Mouse (Mus musculus): ENCODE results near the gene Psmd3. TPM values are rescaled to one million over a fixed set of nuclear protein-coding genes. Genes with fewer than 3 reads are reported as not detected.
"Not testable (repeated sequence)": the region's sequence is repeated elsewhere in the genome, so short reads cannot be mapped to it uniquely, and the experiment has no call there.

Gene Psmd3
- polyA plus RNA-seq, 1 experiment from 2014 or later: 255 TPM

- H3K4me3 ChIP-seq: no peak overlapping the region
- no peaks in the 10 kb centered on the region for H3K27me3 ChIP-seq (ENCODE audit: insufficient read depth, poor library complexity, severe bottlenecking)
- H3K4me1 ChIP-seq: peaks cover 20% of the 10 kb centered on the region
- no peaks in the 10 kb centered on the region for H3K9me3 ChIP-seq
- no peak for DNase-seq (ENCODE audit: low spot score)
- WGBS: 92% methylated on average over 4 of the region's 4 CpGs
- no peak overlapping the region for H3K27ac ChIP-seq
- no peaks in the 10 kb centered on the region for H3K36me3 ChIP-seq
Measured at GRCm38 (mm10) chr11:98735111-98735510, 52.8 kb downstream of the Psmd3 start.

DNA sequence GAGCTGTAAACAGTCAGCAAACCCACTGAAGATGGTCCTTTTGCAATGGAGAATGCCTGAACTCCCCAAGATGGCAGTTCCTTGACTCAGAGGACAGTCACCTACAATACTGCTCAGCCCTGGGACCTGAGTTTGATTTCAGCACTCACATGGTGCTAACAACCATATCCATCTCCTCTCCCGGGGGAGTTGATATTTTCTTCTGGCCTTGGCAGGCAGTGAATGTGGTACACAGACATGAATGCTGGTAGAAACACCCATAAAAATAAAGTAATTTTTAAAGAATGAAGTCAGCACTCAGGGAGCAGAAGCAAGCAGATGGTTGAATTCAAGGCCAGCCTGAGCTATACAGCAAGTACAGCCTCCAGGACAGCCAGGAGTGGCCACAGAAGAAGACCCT, 53.8 kb downstream of the Psmd3 start:
- Histone ChIP-seq H3K27ac (no peak overlapping the region), H3K4me3 (no peak overlapping the region), H3K27me3 (ENCODE audit: insufficient read depth, poor library complexity, severe bottlenecking) (no peaks in the 10 kb centered on the region), H3K9me3 (no peaks in the 10 kb centered on the region), H3K4me1 (peaks cover 30% of the 10 kb centered on the region), H3K36me3 (no peaks in the 10 kb centered on the region)
- no peak for DNase-seq (ENCODE audit: low spot score)
- 93% methylated on average over 1 of the region's 1 CpGs for WGBS

- peaks cover 41% of the 10 kb centered on the region for H3K4me1 ChIP-seq
- H3K4me3 ChIP-seq; H3K27me3 ChIP-seq (ENCODE audit: insufficient read depth, poor library complexity, severe bottlenecking); DNase-seq (ENCODE audit: low spot score); H3K27ac ChIP-seq; H3K36me3 ChIP-seq; H3K9me3 ChIP-seq: not testable (repeated sequence)
- 81% methylated on average over 2 of the region's 2 CpGs for WGBS
Measured at GRCm38 (mm10) chr11:98737220-98737619, 54.9 kb downstream of the Psmd3 start.

DNA sequence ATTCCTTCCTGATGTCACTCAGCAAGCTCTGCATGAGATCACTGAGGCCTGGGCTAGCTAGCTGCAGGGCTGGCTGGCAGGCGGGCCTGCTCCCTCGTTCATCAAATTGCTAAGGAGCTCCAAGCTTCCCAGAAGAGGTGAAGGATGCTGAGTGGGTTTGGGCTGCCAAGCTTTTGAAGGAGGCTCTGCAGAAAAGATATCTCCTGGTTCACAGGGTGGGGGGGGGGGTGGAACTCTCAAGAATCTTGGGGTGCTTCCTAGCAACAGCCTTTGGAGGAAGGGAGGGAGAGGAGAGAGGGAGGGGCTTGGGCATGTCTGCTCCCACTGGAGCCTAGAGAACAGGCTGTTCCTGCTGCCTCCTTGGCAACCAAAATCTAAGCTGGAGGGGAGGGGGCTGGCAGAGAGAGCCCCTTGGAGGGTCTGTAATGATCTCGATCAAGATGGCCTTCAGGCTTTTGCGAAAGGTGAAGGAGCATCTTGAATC, 56.1 kb downstream of the Psmd3 start:
- Histone ChIP-seq H3K27me3 (ENCODE audit: insufficient read depth, poor library complexity, severe bottlenecking) (no peaks in the 10 kb centered on the region), H3K4me3 (no peak overlapping the region), H3K36me3 (no peaks in the 10 kb centered on the region), H3K4me1 (peaks cover 53% of the 10 kb centered on the region), H3K27ac (peak overlapping the region; percentile 67), H3K9me3 (no peaks in the 10 kb centered on the region)
- no peak for DNase-seq (ENCODE audit: low spot score)
- WGBS: 42% methylated on average over 4 of the region's 4 CpGs

DNA sequence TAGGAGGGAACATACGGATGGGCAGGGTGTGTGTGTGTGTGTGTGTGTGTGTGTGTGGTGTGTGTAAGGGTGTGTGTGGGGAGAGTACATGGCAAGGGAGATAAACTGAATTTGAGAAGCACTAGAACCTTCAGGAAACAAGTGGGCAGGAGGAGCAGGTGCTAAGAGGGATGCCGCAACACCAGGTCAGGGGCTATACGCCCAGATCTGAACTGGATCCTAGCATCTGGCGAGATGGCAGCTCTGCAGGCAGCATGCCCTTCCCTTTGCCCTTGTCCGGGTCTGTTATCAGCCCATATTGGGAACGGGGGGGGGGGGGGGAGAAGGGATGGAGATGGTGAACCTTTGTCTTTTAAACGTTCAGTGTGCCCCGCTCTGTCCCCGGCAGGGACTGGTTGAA, 56.6 kb downstream of the Psmd3 start:
- peak overlapping the region; percentile 67; the same call in 1 of the 2 replicates for H3K27ac ChIP-seq
- no peak for DNase-seq (ENCODE audit: low spot score)
- WGBS: 50% methylated on average over 9 of the region's 9 CpGs
- H3K4me3 ChIP-seq: no peak overlapping the region
- no peaks in the 10 kb centered on the region for H3K9me3 ChIP-seq
- H3K36me3 ChIP-seq: no peaks in the 10 kb centered on the region
- H3K4me1 ChIP-seq: peaks cover 58% of the 10 kb centered on the region
- no peaks in the 10 kb centered on the region for H3K27me3 ChIP-seq (ENCODE audit: insufficient read depth, poor library complexity, severe bottlenecking)

DNA sequence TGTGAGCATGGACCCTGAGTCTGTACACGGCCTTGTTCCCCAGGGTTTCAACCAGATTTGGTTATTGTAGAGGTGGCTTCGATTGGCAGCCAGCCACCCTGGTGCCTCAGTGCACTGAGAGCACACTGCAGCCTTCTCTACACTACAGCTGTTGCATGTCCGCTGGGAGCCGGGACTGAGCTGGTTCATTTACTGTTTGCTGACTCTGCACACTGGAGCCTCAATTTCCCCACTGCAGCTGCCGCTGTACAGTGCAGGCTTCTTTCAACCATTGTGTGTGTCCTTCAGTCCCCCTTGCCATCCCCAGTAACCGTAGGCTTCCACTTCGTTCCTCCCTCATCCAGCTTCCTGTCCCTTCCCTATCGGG, 57.7 kb downstream of the Psmd3 start:
- peak overlapping the region; percentile 99 for H3K27ac ChIP-seq
- 12% methylated on average over 8 of the region's 8 CpGs for WGBS
- no peaks in the 10 kb centered on the region for H3K36me3 ChIP-seq
- H3K9me3 ChIP-seq: no peaks in the 10 kb centered on the region
- no peak for DNase-seq (ENCODE audit: low spot score)
- H3K27me3 ChIP-seq (ENCODE audit: insufficient read depth, poor library complexity, severe bottlenecking): no peaks in the 10 kb centered on the region
- H3K4me1 ChIP-seq: peaks cover 69% of the 10 kb centered on the region
- peak overlapping the region; percentile 86 for H3K4me3 ChIP-seq

DNA sequence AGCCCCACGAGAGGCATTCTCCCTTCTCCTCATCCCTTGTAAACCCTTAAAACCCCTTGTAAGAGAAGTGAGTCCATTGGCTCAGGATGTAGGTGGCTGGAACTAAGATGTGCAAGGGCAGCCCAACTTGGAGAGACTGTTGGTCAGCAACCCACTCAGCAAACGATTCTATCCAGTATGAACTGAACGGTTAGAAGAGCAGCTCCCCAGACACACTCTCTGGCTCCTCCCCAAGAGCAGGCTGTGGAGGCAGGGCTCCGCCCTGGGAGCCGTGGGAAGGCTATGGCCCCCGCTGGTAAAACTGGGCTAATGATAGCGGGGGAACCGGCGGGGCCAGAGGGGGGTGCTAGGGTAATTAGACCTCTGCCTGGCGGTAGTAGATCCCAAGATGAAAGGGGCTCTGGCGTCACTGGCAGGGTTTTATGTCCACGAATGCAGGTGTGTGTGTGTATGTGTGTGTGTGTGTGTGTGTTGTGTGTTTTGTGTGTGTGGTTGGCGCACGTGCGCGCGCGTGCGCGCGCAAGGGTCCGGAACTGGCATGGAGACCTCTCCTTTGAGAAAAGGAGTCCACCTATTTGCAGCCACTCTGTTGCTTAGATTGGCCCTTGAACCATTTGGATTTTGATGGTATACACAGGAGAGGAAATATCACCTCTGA, 58.2 kb downstream of the Psmd3 start, which contains the start of gene Thra:
Gene Thra (plus strand): TSS at position 246 of the 658 bp plus-strand sequence.
- peak within 1 kb of the TSS; percentile 86 for H3K4me3 ChIP-seq
- WGBS: 0% methylated on average over 22 of the region's 22 CpGs
- peak within 1 kb of the TSS; percentile 99 for H3K27ac ChIP-seq
- no peaks in the 10 kb centered on the region for H3K9me3 ChIP-seq
- H3K27me3 ChIP-seq (ENCODE audit: insufficient read depth, poor library complexity, severe bottlenecking): no peaks in the 10 kb centered on the region
- H3K36me3 ChIP-seq: no peaks in the 10 kb centered on the region
- peaks cover 73% of the 10 kb centered on the region for H3K4me1 ChIP-seq
- DNase-seq (ENCODE audit: low spot score): peak; percentile 92

DNA sequence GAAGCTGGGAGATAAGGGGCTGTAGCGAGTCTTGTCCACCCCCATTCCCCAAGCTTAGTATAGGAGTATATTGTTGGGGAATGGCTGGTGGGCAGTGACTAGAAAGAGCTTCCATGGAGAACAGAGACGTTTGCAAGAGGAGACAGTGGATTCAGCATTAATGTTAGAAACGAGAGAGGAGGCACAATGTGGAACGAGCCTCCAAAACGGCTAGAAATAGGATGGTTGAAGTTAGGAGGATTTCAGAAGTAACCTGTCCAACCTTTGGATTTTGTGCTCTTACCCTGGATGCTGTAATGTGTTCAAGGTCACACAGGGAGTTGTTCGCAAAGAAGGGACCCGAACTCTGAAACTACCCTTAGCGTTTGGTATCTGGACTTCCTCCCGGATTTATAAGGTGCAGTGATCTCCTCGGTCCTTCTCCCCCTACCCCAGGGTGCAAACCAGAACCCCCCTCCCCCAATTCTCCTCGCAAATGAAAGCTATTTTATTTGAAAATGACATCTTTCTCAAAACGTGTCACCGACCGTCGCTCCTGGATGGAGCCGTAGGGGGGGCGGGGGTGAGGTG, 58.8 kb downstream of the Psmd3 start:
- Histone ChIP-seq H3K27me3 (ENCODE audit: insufficient read depth, poor library complexity, severe bottlenecking) (no peaks in the 10 kb centered on the region), H3K9me3 (no peaks in the 10 kb centered on the region), H3K4me1 (peaks cover 79% of the 10 kb centered on the region), H3K36me3 (no peaks in the 10 kb centered on the region), H3K27ac (peak overlapping the region; percentile 99), H3K4me3 (peak overlapping the region; percentile 86)
- no peak for DNase-seq (ENCODE audit: low spot score)
- WGBS: under 1% methylated on average over 17 of the region's 17 CpGs

DNA sequence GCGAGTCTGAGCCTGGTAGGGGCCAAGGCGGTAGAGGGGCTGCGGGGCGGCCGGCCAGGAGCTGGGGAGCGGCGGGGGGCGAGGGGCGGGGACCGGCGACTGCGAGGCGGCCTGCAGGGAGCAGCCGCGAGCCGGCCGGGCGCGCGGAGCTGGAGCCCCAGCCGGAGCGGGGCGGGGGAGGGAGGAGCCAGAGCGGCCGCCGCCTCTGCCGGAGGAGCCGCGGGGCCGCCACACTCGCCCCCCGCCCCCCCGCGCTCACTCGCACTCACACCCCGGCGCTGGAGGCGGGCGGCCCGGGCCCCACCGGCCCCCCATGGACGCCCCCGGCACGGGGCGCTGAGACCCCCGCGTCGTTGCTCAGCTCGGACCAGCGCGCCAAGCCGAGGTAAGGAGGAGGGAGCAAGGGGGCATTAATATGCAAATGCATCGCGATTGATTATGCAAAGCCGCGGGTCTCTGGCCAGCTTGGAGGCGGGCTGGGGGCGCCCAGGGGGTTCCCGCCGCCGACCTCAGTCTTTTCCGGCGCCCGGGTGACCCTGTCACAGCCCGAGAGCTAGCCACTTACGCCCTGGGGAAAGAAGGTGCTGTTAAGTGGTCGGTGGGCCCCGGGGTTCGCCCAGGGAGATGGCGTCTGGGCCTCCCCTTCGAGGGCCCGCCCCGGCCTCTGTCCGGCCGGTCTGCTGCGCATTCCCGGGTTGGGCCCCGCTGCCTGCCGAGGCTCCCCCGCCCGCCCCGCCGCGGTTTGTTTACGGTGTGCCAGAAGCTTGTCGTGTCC, 59.5 kb downstream of the Psmd3 start:
- Histone ChIP-seq H3K36me3 (no peaks in the 10 kb centered on the region), H3K4me1 (peaks cover 86% of the 10 kb centered on the region), H3K9me3 (no peaks in the 10 kb centered on the region), H3K27ac (peak overlapping the region; percentile 99), H3K4me3 (peak overlapping the region; percentile 86), H3K27me3 (ENCODE audit: insufficient read depth, poor library complexity, severe bottlenecking) (no peaks in the 10 kb centered on the region)
- under 1% methylated on average over 82 of the region's 86 CpGs for WGBS
- peak; percentile 93 for DNase-seq (ENCODE audit: low spot score)

- Histone ChIP-seq H3K4me3 (peak overlapping the region; percentile 86), H3K36me3 (no peaks in the 10 kb centered on the region), H3K27me3 (ENCODE audit: insufficient read depth, poor library complexity, severe bottlenecking) (no peaks in the 10 kb centered on the region), H3K4me1 (peaks cover 94% of the 10 kb centered on the region), H3K9me3 (no peaks in the 10 kb centered on the region), H3K27ac (peak overlapping the region; percentile 99)
- WGBS: 3% methylated on average over 21 of the region's 21 CpGs
- peak; percentile 91 for DNase-seq (ENCODE audit: low spot score)
Measured at GRCm38 (mm10) chr11:98742397-98743291, 60.3 kb downstream of the Psmd3 start.

GRCm38 (mm10) chr11:98743655-98744345, 61.4 kb downstream of the Psmd3 start:
- DNase-seq (ENCODE audit: low spot score): peak; percentile 87
- Histone ChIP-seq H3K4me3 (peak overlapping the region; percentile 86), H3K4me1 (peaks cover 98% of the 10 kb centered on the region), H3K27me3 (ENCODE audit: insufficient read depth, poor library complexity, severe bottlenecking) (no peaks in the 10 kb centered on the region), H3K9me3 (no peaks in the 10 kb centered on the region), H3K36me3 (no peaks in the 10 kb centered on the region), H3K27ac (peak overlapping the region; percentile 99)
- WGBS: 5% methylated on average over 9 of the region's 9 CpGs

GRCm38 (mm10) chr11:98744456-98745019, 62.2 kb downstream of the Psmd3 start:
- H3K4me1 ChIP-seq: peaks cover 99% of the 10 kb centered on the region
- no peaks in the 10 kb centered on the region for H3K36me3 ChIP-seq
- H3K27ac ChIP-seq: peak overlapping the region; percentile 99
- H3K27me3 ChIP-seq (ENCODE audit: insufficient read depth, poor library complexity, severe bottlenecking): no peaks in the 10 kb centered on the region
- no peaks in the 10 kb centered on the region for H3K9me3 ChIP-seq
- peak overlapping the region; percentile 86 for H3K4me3 ChIP-seq
- no peak for DNase-seq (ENCODE audit: low spot score)
- WGBS: 34% methylated on average over 7 of the region's 7 CpGs
